Mouse (Mus musculus): ENCODE data around the gene Calm2. TPM values are rescaled to one million over a fixed set of nuclear protein-coding genes. Genes with fewer than 3 reads are reported as not detected.
A peak's percentile ranks its signal among the peaks of the same experiment; 100 is the strongest.

The Calm2 gene
- total and polyA plus RNA-seq, 2 experiments from 2014 or later: 1,303 to 3,238 TPM

DNA sequence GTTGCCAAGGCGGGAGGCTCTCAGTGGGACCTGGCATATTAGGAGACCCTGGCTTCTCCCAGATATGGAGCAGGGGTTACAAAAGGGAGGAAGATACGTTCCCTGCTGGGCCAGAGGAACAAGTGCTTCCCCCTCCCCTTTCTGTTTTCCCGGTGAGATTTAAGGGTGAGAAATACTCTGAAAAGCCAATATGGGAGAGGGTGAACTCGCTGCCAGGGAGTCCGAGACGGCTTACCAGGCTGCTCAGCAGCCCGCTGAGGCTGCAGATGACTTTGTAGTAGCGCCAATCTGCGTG, 26.7 kb upstream of the Calm2 start:
- no peaks in the 10 kb centered on the region for H3K36me3 ChIP-seq (ENCODE audit: insufficient read depth, low read length)
- no peak for TF ChIP-seq CTCF (IDR thresholded peaks at IDR 0.05)
- ATAC-seq (ENCODE audit: low FRiP score) (no peak), DNase-seq (ENCODE audit: low spot score) (no peak)
- H3K27me3 ChIP-seq (ENCODE audit: insufficient read depth, low read length): no peaks in the 10 kb centered on the region
- H3K4me1 ChIP-seq (ENCODE audit: insufficient read depth, low read length): peaks cover 9% of the 10 kb centered on the region
- H3K9me3 ChIP-seq (ENCODE audit: low read length): no peaks in the 10 kb centered on the region
- no peak overlapping the region for H3K4me3 ChIP-seq (ENCODE audit: low read depth, low read length)
- H3K9ac ChIP-seq (replicated peaks; ENCODE audit: low read length, poor library complexity, severe bottlenecking): no peak overlapping the region; the same call in 1 of the 2 replicates
- peak overlapping the region; percentile 57 for H3K27ac ChIP-seq (ENCODE audit: low read depth, low read length)
- 10% methylated on average over 9 of the region's 9 CpGs for WGBS
- peak overlapping the region; percentile 46 for H3K4me2 ChIP-seq (ENCODE audit: low read depth, low read length, poor library complexity, severe bottlenecking)

- WGBS: 61% methylated on average over 10 of the region's 10 CpGs
- DNase-seq (ENCODE audit: low spot score): no peak
- Histone ChIP-seq H3K27ac (ENCODE audit: low read depth, low read length) (no peak overlapping the region), H3K27me3 (ENCODE audit: insufficient read depth, low read length) (no peaks in the 10 kb centered on the region), H3K4me1 (ENCODE audit: insufficient read depth, low read length) (peaks cover 9% of the 10 kb centered on the region), H3K9me3 (ENCODE audit: low read length) (no peaks in the 10 kb centered on the region), H3K9ac (replicated peaks; ENCODE audit: low read length, poor library complexity, severe bottlenecking) (no peak overlapping the region), H3K36me3 (ENCODE audit: insufficient read depth, low read length) (no peaks in the 10 kb centered on the region), H3K4me3 (ENCODE audit: low read depth, low read length) (no peak overlapping the region), H3K4me2 (ENCODE audit: low read depth, low read length, poor library complexity, severe bottlenecking) (no peak overlapping the region)
- no peak for ATAC-seq (ENCODE audit: low FRiP score)
- peak; percentile 14; the same call in 1 of the 2 replicates for TF ChIP-seq CTCF (IDR thresholded peaks at IDR 0.05)
Observed at GRCm38 (mm10) chr17:87472879-87473278, 26.1 kb upstream of the Calm2 start.

- ATAC-seq (ENCODE audit: low FRiP score) (no peak), DNase-seq (ENCODE audit: low spot score) (no peak)
- no peak overlapping the region for H3K27ac ChIP-seq (ENCODE audit: low read depth, low read length)
- no peak overlapping the region for H3K9ac ChIP-seq (replicated peaks; ENCODE audit: low read length, poor library complexity, severe bottlenecking)
- no peak overlapping the region for H3K4me3 ChIP-seq (ENCODE audit: low read depth, low read length)
- peaks cover 9% of the 10 kb centered on the region for H3K4me1 ChIP-seq (ENCODE audit: insufficient read depth, low read length)
- H3K36me3 ChIP-seq (ENCODE audit: insufficient read depth, low read length): no peaks in the 10 kb centered on the region
- WGBS: 63% methylated on average over 6 of the region's 6 CpGs
- no peaks in the 10 kb centered on the region for H3K9me3 ChIP-seq (ENCODE audit: low read length)
- no peak overlapping the region for H3K4me2 ChIP-seq (ENCODE audit: low read depth, low read length, poor library complexity, severe bottlenecking)
- no peak for TF ChIP-seq CTCF (IDR thresholded peaks at IDR 0.05)
- no peaks in the 10 kb centered on the region for H3K27me3 ChIP-seq (ENCODE audit: insufficient read depth, low read length)
Observed at GRCm38 (mm10) chr17:87471661-87472060, 24.9 kb upstream of the Calm2 start.

GRCm38 (mm10) chr17:87470797-87471196, 24.1 kb upstream of the Calm2 start:
- no peak overlapping the region for H3K4me2 ChIP-seq (ENCODE audit: low read depth, low read length, poor library complexity, severe bottlenecking)
- H3K4me1 ChIP-seq (ENCODE audit: insufficient read depth, low read length): peaks cover 9% of the 10 kb centered on the region
- DNase-seq (ENCODE audit: low spot score) (no peak), ATAC-seq (ENCODE audit: low FRiP score) (no peak)
- H3K9me3 ChIP-seq (ENCODE audit: low read length): no peaks in the 10 kb centered on the region
- no peaks in the 10 kb centered on the region for H3K27me3 ChIP-seq (ENCODE audit: insufficient read depth, low read length)
- WGBS: 81% methylated on average over 8 of the region's 8 CpGs
- no peak for TF ChIP-seq CTCF (IDR thresholded peaks at IDR 0.05)
- no peaks in the 10 kb centered on the region for H3K36me3 ChIP-seq (ENCODE audit: insufficient read depth, low read length)
- no peak overlapping the region for H3K4me3 ChIP-seq (ENCODE audit: low read depth, low read length)
- H3K9ac ChIP-seq (replicated peaks; ENCODE audit: low read length, poor library complexity, severe bottlenecking): no peak overlapping the region
- no peak overlapping the region for H3K27ac ChIP-seq (ENCODE audit: low read depth, low read length)

GRCm38 (mm10) chr17:87470282-87470681, 23.5 kb upstream of the Calm2 start:
- no peak overlapping the region for H3K27ac ChIP-seq (ENCODE audit: low read depth, low read length)
- no peak overlapping the region for H3K9ac ChIP-seq (replicated peaks; ENCODE audit: low read length, poor library complexity, severe bottlenecking)
- ATAC-seq (ENCODE audit: low FRiP score) (no peak), DNase-seq (ENCODE audit: low spot score) (no peak)
- H3K9me3 ChIP-seq (ENCODE audit: low read length): no peaks in the 10 kb centered on the region
- no peaks in the 10 kb centered on the region for H3K36me3 ChIP-seq (ENCODE audit: insufficient read depth, low read length)
- H3K27me3 ChIP-seq (ENCODE audit: insufficient read depth, low read length): no peaks in the 10 kb centered on the region
- H3K4me3 ChIP-seq (ENCODE audit: low read depth, low read length): no peak overlapping the region
- H3K4me1 ChIP-seq (ENCODE audit: insufficient read depth, low read length): peaks cover 9% of the 10 kb centered on the region
- WGBS: 74% methylated on average over 8 of the region's 8 CpGs
- no peak overlapping the region for H3K4me2 ChIP-seq (ENCODE audit: low read depth, low read length, poor library complexity, severe bottlenecking)
- no peak for TF ChIP-seq CTCF (IDR thresholded peaks at IDR 0.05)

- no peaks in the 10 kb centered on the region for H3K9me3 ChIP-seq (ENCODE audit: low read length)
- WGBS: 75% methylated on average over 8 of the region's 8 CpGs
- H3K4me1 ChIP-seq (ENCODE audit: insufficient read depth, low read length): peaks cover 9% of the 10 kb centered on the region
- no peak overlapping the region for H3K9ac ChIP-seq (replicated peaks; ENCODE audit: low read length, poor library complexity, severe bottlenecking)
- TF ChIP-seq CTCF (IDR thresholded peaks at IDR 0.05): no peak
- no peak overlapping the region for H3K4me2 ChIP-seq (ENCODE audit: low read depth, low read length, poor library complexity, severe bottlenecking)
- no peak for DNase-seq (ENCODE audit: low spot score)
- no peak overlapping the region for H3K4me3 ChIP-seq (ENCODE audit: low read depth, low read length)
- no peaks in the 10 kb centered on the region for H3K36me3 ChIP-seq (ENCODE audit: insufficient read depth, low read length)
- H3K27me3 ChIP-seq (ENCODE audit: insufficient read depth, low read length): no peaks in the 10 kb centered on the region
- no peak overlapping the region for H3K27ac ChIP-seq (ENCODE audit: low read depth, low read length)
- no peak for ATAC-seq (ENCODE audit: low FRiP score)
Observed at GRCm38 (mm10) chr17:87469428-87469827, 22.7 kb upstream of the Calm2 start.

All from midbrain, postnatal 0 days (tissue).